Mouse (Mus musculus) liver, postnatal 0 days (tissue): ENCODE measurements around the gene Tuba3a.

Experiments
- CTCF ChIP-seq: sonication (generic); IDR thresholded peaks from 2 replicates; pipeline ENCODE4 v1.5.1; 2016; ENCODE audit warnings: antibody characterized with exemption, low read depth
- EP300 ChIP-seq: IDR thresholded peaks from 2 replicates; pipeline ENCODE4 v1.6.1; 2016; ENCODE audit warnings: antibody characterized with exemption, low read depth, mild to moderate bottlenecking

- TF ChIP-seq CTCF (no peak), EP300 (no peak)
These were observed 35.4 kb upstream of the Tuba3a start for GRCm38 (mm10) chr6:125321114-125321855.
